8 mouse cellular contexts compared by ENCODE assay signal in genomic region chr7:130264616-130265318, GRCm38 (mm10).
DNase-seq lines count a peak whose midpoint lies in the region; ATAC-seq and TF ChIP-seq lines count a peak whose summit lies in the region.

No protein-coding gene starts in this region.

- in situ Hi-C loops in ES-E14 (cut with MboI; ENCODE audit: low sequenced_read_pairs in 2 of 2, unreplicated experiment in 2 of 2), result no loop called here

- H3K27ac ChIP-seq in ES-E14 (ENCODE audit: insufficient read depth, low read depth, low read length, poor library complexity, severe bottlenecking), result no peak overlapping the region
- peak overlapping the region; percentile 87 for H3K27ac ChIP-seq in forebrain, embryonic 16.5 days (ENCODE audit: low read length)
- H3K27ac ChIP-seq in intestine, embryonic 15.5 days, result peak overlapping the region; percentile 88
- peak overlapping the region; percentile 55; the same call in 1 of the 2 replicates for H3K27ac ChIP-seq in midbrain, postnatal 0 days (ENCODE audit: low read depth, low read length)

- H3K4me2 ChIP-seq in forebrain, embryonic 16.5 days (ENCODE audit: low read length), result peak overlapping the region; percentile 87
- peak overlapping the region; percentile 89 for H3K4me2 ChIP-seq in intestine, embryonic 15.5 days (replicated peaks)
- peak overlapping the region; percentile 98 for H3K4me2 ChIP-seq in midbrain, postnatal 0 days (ENCODE audit: low read depth, low read length, poor library complexity, severe bottlenecking)

- H3K9me3 ChIP-seq in ES-E14 (ENCODE audit: control insufficient read depth, insufficient read depth, low read depth, low read length), result no peaks in the 10 kb centered on the region
- H3K9me3 ChIP-seq in forebrain, embryonic 16.5 days (ENCODE audit: control insufficient read depth, low read length), result 0 out of 2 replicates have a peak, but pooled peaks cover 2% of the 10 kb centered on the region
- H3K9me3 ChIP-seq in intestine, embryonic 15.5 days, result no peaks in the 10 kb centered on the region
- no peaks in the 10 kb centered on the region for H3K9me3 ChIP-seq in midbrain, postnatal 0 days (ENCODE audit: low read length)

- H3K4me3 ChIP-seq in ES-E14 (ENCODE audit: insufficient read depth in 1 of 2, low read depth in 1 of 2, low read length in 2 of 2, poor library complexity in 1 of 2, severe bottlenecking in 1 of 2), result peak overlapping the region; percentile 71 to 83
- H3K4me3 ChIP-seq in forebrain, embryonic 16.5 days (replicated peaks; ENCODE audit: low read length), result peak overlapping the region; percentile 75
- peak overlapping the region; percentile 83 for H3K4me3 ChIP-seq in intestine, embryonic 15.5 days (replicated peaks)
- peak overlapping the region; percentile 62 for H3K4me3 ChIP-seq in midbrain, postnatal 0 days (ENCODE audit: low read depth, low read length)

- H3K9ac ChIP-seq in ES-E14 (ENCODE audit: insufficient read depth, low read depth, low read length, poor library complexity, severe bottlenecking), result peak overlapping the region; percentile 66
- peak overlapping the region; percentile 84 for H3K9ac ChIP-seq in forebrain, embryonic 16.5 days (replicated peaks; ENCODE audit: low read depth, low read length)
- H3K9ac ChIP-seq in intestine, embryonic 15.5 days, result peak overlapping the region; percentile 84
- H3K9ac ChIP-seq in midbrain, postnatal 0 days (replicated peaks; ENCODE audit: low read length, poor library complexity, severe bottlenecking), result peak overlapping the region; percentile 64

- DNase-seq in ES-E14 (ENCODE audit: low read depth, low spot score), result no peak
- peak; percentile 55 for DNase-seq in adrenal gland, adult 8-10 months
- peak; percentile 49 for DNase-seq in liver
- peak; percentile 72 for DNase-seq in midbrain, postnatal 0 days (ENCODE audit: low spot score)
- DNase-seq in urinary bladder, postnatal 10 days (ENCODE audit: low spot score), result peak; percentile 35

- peak; percentile 47 for ATAC-seq in forebrain, embryonic 16.5 days
- ATAC-seq in intestine, embryonic 15.5 days, result peak; percentile 14
- no peak for ATAC-seq in midbrain, postnatal 0 days (ENCODE audit: low FRiP score)
- no peak for ATAC-seq in megakaryocyte, adult 5-6 weeks (ENCODE audit: poor library complexity, severe bottlenecking)

- TF ChIP-seq CTCF in midbrain, postnatal 0 days (IDR thresholded peaks at IDR 0.05), result peak; percentile 54

- H3K4me1 ChIP-seq in ES-E14 (ENCODE audit: control insufficient read depth in 2 of 2, insufficient read depth in 2 of 2, low read length in 2 of 2, poor library complexity in 1 of 2), result peaks cover 0 to 10% of the 10 kb centered on the region in 2 experiments; a peak in 2 of 4 replicates
- peaks cover 51% of the 10 kb centered on the region for H3K4me1 ChIP-seq in forebrain, embryonic 16.5 days (replicated peaks; ENCODE audit: control insufficient read depth, insufficient read depth, low read length)
- H3K4me1 ChIP-seq in intestine, embryonic 15.5 days (replicated peaks), result peaks cover 22% of the 10 kb centered on the region
- no peaks in the 10 kb centered on the region; the same call in 1 of the 2 replicates for H3K4me1 ChIP-seq in midbrain, postnatal 0 days (ENCODE audit: insufficient read depth, low read length)

- under 1% methylated on average over 41 of the region's 41 CpGs for WGBS in forebrain, embryonic 16.5 days
- under 1% methylated on average over 41 of the region's 41 CpGs for WGBS in intestine, embryonic 15.5 days
- WGBS in midbrain, postnatal 0 days, result under 1% methylated on average over 41 of the region's 41 CpGs

- no peaks in the 10 kb centered on the region for H3K27me3 ChIP-seq in forebrain, embryonic 16.5 days (replicated peaks; ENCODE audit: control insufficient read depth, insufficient read depth, low read length)
- H3K27me3 ChIP-seq in intestine, embryonic 15.5 days (replicated peaks), result no peaks in the 10 kb centered on the region
- peaks cover 4% of the 10 kb centered on the region; the same call in 1 of the 2 replicates for H3K27me3 ChIP-seq in midbrain, postnatal 0 days (ENCODE audit: insufficient read depth, low read length)

- H3K36me3 ChIP-seq in ES-E14 (ENCODE audit: control insufficient read depth, insufficient read depth, low read length, poor library complexity, severe bottlenecking), result peaks cover 5% of the 10 kb centered on the region; the same call in 1 of the 2 replicates
- no peaks in the 10 kb centered on the region for H3K36me3 ChIP-seq in forebrain, embryonic 16.5 days (ENCODE audit: control insufficient read depth, insufficient read depth)
- no peaks in the 10 kb centered on the region for H3K36me3 ChIP-seq in intestine, embryonic 15.5 days
- no peaks in the 10 kb centered on the region for H3K36me3 ChIP-seq in midbrain, postnatal 0 days (ENCODE audit: insufficient read depth, low read length)

TF ChIP-seq in ES-E14, 5 proteins besides CTCF, POLR2A, EP300 and RAD21:
- TF ChIP-seq CHD2 (IDR thresholded peaks at IDR 0.05; ENCODE audit: low read depth, low read length) (no peak), MAFK (IDR thresholded peaks at IDR 0.05; ENCODE audit: insufficient read depth, low read depth, low read length) (peak; percentile 42; the same call in 1 of the 2 replicates)
TF ChIP-seq in ES-E14: peak in this region for 1.

Comparison
In these comparisons a context has a peak if more than half of its experiments do, and no peak if none do; other contexts are left out.
1. ATAC-seq: peak in forebrain, embryonic 16.5 days (single experiment) and intestine, embryonic 15.5 days (single experiment); none in midbrain, postnatal 0 days (single experiment) and megakaryocyte, adult 5-6 weeks (single experiment).
2. Peak in every context shown above with its lines, with median percentiles within 50 percentile points of each other: H3K4me3 ChIP-seq, H3K9ac ChIP-seq and H3K4me2 ChIP-seq.